Mouse (Mus musculus): Measurements from ENCODE around the gene Ccl28. TPM values are rescaled to one million over a fixed set of nuclear protein-coding genes. Genes with fewer than 3 reads are reported as not detected.
A peak's percentile ranks its signal among the peaks of the same experiment; 100 is the strongest.
"Not testable (repeated sequence)": the region's sequence is repeated elsewhere in the genome, so short reads cannot be mapped to it uniquely, and the experiment has no call there.

Gene Ccl28
- under 1 TPM; 0.75 to 0.86 TPM for total RNA-seq (2021)

GRCm38 (mm10) chr13:119623634-119624033 lies at the start of gene Ccl28:
Ccl28 (plus strand) TSS chr13:119623819.
- no peak for DNase-seq (ENCODE audit: low spot score in 2 of 2)
- intact Hi-C loops (cut with DNase I) = no loop called here

DNA sequence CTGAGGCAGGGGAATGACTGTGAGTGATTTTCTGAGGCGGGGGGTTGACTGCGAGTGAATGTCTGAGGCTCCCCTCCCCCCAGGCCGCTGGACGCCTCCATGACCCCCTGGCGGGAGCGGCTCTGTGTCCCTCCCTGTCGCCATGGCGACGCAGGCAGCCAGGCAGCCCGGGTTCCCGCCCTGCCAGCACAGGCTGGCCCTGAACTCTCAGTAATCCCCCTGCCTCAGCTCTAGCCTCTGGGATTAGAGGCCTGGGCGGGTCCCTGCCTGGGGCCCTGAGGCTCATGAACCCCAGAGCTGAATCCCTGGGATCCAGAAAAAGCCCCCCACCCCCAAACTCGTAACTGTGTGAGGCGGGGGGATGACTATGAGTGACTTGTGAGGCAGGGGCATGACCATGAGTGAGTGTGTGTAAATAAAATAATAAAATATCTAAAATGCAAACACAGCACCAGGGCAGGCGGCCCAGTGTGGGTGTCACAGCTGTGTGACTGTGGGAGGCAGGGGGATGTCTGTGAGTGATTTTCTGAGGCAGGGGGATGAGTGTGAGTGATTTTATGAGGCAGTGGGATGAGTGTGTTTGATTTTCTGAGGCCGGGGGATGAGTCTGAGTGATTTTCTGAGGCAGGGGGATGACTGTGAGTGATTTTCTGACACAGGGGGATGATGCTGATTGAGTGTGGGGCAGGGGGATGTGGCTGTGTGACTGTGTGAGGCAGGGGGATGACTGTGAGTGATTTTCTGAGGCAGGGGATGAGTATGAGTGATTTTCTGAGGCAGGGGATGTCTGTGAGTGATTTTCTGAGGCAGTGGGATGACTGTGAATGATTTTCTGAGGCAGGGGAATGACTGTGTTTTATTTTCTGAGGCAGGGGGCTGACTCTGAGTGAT lies 27.1 kb upstream of the Ccl28 start:
- DNase-seq (ENCODE audit: low spot score in 2 of 2); intact Hi-C loops (cut with DNase I): not testable (repeated sequence)

GRCm38 (mm10) chr13:119598466-119598865 lies 25.2 kb upstream of the Ccl28 start:
- intact Hi-C loops (cut with DNase I); DNase-seq (ENCODE audit: low spot score in 2 of 2): not testable (repeated sequence)

GRCm38 (mm10) chr13:119599066-119599465 lies 24.6 kb upstream of the Ccl28 start:
- peak in 1 of 2 experiments; percentile 17 for DNase-seq (ENCODE audit: low spot score in 2 of 2)

GRCm38 (mm10) chr13:119599498-119599897 lies 24.1 kb upstream of the Ccl28 start:
- DNase-seq (ENCODE audit: low spot score in 2 of 2); intact Hi-C loops (cut with DNase I): not testable (repeated sequence)

More at GRCm38 (mm10) chr13:119599066-119599465, 24.6 kb upstream of the Ccl28 start:
- intact Hi-C loops (cut with DNase I) = not testable (repeated sequence)

DNA sequence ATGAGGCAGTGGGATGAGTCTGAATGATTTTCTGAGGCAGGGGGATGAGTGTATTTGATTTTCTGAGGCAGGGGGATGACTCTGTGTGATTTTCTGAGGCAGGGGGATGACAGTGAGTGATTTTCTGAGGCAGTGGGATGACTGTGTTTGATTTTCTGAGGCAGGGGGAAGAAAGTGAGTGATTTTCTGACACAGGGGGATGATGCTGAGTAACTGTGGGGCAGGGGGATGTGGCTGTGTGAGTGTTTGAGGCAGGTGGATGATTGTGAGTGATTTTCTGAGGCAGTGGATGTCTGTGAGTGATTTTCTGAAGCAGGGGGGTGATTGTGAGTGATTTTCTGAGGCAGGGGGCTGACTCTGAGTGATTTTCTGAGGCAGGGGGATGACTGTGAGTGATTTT lies 23.5 kb upstream of the Ccl28 start:
- intact Hi-C loops (cut with DNase I) = not testable (repeated sequence)
- peak; percentile 23 to 26 for DNase-seq (ENCODE audit: low spot score in 2 of 2)

DNA sequence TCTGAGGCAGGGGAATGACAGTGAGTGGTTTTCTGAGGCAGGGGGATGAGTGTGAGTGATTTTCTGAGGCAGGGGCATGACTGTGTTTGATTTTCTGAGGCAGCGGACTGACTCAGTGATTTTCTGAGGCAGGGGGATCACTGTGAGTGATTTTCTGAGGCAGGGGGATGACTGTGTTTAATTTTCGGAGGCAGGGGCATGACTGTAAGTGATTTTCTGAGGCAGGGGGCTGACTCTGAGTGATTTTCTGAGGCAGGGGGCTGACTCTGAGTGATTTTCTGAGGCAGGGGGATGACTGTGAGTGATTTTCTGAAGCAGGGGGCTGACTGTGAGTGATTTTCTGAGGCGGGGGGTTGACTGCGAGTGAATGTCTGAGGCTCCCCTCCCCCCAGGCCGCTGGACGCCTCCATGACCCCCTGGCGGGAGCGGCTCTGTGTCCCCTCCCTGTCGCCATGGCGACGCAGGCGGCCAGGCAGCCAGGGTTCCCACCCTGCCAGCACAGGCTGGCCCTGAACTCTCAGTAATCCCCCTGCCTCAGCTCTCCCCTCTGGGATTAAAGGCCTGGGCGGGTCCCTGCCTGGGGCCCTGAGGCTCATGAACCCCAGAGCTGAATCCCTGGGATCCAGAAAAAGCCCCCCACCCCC lies 20.8 kb upstream of the Ccl28 start:
- DNase-seq (ENCODE audit: low spot score in 2 of 2) = peak; percentile 12 to 32
- intact Hi-C loops (cut with DNase I) = not testable (repeated sequence)

GRCm38 (mm10) chr13:119603890-119604289 lies 19.7 kb upstream of the Ccl28 start:
- intact Hi-C loops (cut with DNase I); DNase-seq (ENCODE audit: low spot score in 2 of 2): not testable (repeated sequence)

- DNase-seq (ENCODE audit: low spot score in 2 of 2); intact Hi-C loops (cut with DNase I): not testable (repeated sequence)
Observed at GRCm38 (mm10) chr13:119604322-119604721, 19.3 kb upstream of the Ccl28 start.

DNA sequence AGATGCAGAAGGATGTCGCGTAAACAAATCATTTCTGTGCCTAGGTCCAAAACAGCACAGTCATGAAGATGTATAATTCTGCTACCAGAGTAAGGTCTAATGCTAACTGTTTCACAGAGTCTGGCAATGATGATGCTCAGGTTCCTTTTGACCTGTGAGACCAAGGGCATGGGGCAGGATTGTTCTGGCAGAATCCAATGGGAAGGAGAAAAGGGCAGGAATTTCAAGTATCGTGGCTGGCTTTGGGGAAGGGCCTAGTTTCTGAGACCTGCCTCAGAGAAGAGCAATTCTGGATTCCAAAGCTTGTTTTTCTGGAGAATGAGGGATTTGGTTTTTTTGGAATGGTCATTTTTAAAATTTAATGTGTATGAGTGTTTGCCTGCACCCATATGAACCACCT lies 4.8 kb upstream of the Ccl28 start:
- intact Hi-C loops (cut with DNase I) = no loop called here
- DNase-seq (ENCODE audit: low spot score in 2 of 2) = no peak

- intact Hi-C loops (cut with DNase I) = no loop called here
- no peak for DNase-seq (ENCODE audit: low spot score in 2 of 2)
Observed at GRCm38 (mm10) chr13:119619735-119620134, 3.9 kb upstream of the Ccl28 start.

DNA sequence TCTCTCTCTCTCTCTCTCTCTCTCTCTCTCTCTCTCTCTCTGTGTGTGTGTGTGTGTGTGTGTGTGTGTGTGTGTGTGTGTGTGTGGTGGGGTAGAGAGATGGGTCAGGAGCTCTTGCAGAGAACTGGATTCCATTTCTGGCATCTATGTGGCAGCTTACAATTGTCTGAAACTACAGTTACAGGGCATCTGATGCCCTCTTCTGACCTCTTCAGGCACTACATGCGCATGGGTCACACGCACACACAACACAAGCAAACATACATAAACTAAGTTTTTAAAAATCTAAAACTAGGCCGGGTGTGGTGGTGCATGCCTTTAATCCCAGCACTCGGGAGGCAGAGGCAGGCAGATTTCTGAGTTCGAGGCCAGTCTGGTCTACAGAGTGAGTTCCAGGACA lies 2.3 kb downstream of the Ccl28 start:
- DNase-seq (ENCODE audit: low spot score in 2 of 2); intact Hi-C loops (cut with DNase I): not testable (repeated sequence)

GRCm38 (mm10) chr13:119631482-119632155 lies 8.0 kb downstream of the Ccl28 start:
- intact Hi-C loops (cut with DNase I) = no loop called here

GRCm38 (mm10) chr13:119632156-119632548 lies 8.5 kb downstream of the Ccl28 start:
- no peak for DNase-seq (ENCODE audit: low spot score in 2 of 2)
- intact Hi-C loops (cut with DNase I) = no loop called here

More at GRCm38 (mm10) chr13:119631482-119632155, 8.0 kb downstream of the Ccl28 start:
- peak; percentile 83 to 84 for DNase-seq (ENCODE audit: low spot score in 2 of 2)

GRCm38 (mm10) chr13:119635496-119635895 lies 11.9 kb downstream of the Ccl28 start:
- intact Hi-C loops (cut with DNase I) = no loop called here
- no peak for DNase-seq (ENCODE audit: low spot score in 2 of 2)

DNA sequence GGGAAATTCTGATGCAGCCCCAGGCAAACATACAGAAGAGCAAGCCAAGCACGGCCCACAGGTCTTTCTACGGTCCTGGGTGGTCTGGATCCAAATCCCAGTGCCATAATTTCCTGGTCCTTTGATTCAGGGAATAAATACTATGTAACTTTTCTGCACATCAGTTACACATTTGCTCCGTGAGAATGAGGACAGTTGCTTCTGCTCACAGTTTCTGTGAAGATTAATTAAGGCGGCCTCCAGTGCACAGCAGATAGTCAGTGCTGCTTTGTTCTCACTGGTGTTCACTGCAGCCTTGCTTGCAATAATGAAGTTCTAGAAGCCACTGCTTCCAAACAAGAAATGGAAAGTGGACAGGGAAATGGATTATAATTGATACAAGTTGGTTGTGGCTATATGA lies 14.2 kb downstream of the Ccl28 start:
- no peak for DNase-seq (ENCODE audit: low spot score in 2 of 2)
- intact Hi-C loops (cut with DNase I) = no loop called here

- intact Hi-C loops (cut with DNase I) = no loop called here
Observed at GRCm38 (mm10) chr13:119638449-119638848, 14.8 kb downstream of the Ccl28 start.

DNA sequence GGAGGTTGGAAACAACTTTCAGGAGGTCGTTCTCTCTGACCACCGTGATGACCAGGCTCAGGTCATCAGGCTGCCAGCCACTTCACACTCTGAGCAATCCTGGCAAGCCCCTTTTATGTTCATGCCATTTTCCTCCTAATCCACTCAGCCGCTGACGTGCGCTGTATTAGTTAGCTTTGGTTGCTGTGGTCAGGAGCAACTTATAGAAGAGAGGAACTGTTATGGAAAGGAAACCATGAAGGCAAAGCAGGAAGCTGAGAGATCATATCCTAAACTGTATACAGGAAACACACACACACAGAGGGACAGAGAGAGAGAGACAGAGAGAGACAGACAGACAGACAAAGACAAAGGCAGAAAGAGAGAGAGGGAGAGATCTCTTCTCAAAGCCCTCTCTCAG lies 15.7 kb downstream of the Ccl28 start:
- DNase-seq (ENCODE audit: low spot score in 2 of 2) = no peak
- intact Hi-C loops (cut with DNase I) = no loop called here

More at GRCm38 (mm10) chr13:119638449-119638848, 14.8 kb downstream of the Ccl28 start:
- DNase-seq (ENCODE audit: low spot score in 2 of 2) = no peak

DNA sequence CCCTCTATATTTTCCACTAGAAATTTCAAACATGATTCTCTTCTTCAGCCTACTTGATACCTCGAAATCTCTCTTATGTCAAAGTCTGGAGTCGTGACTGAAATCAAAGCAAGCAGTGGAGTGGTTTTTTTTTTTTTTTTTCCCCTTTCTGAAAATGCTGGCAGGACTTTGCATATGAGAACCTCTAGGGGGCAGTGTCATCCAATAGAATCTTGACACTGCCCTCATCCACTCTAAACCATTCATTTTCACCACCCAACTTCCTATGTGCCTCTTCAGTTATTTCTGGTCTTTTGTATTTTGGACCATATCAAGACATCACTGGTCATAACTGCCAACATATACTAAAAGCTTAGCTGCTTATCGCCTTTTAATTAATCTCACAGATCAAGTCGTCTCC lies 16.9 kb downstream of the Ccl28 start:
- intact Hi-C loops (cut with DNase I) = loop anchor here (5.0 kb wide), 2 partner anchors 87 to 152 kb away; partner anchors contain the start of gene Zfp131

DNA sequence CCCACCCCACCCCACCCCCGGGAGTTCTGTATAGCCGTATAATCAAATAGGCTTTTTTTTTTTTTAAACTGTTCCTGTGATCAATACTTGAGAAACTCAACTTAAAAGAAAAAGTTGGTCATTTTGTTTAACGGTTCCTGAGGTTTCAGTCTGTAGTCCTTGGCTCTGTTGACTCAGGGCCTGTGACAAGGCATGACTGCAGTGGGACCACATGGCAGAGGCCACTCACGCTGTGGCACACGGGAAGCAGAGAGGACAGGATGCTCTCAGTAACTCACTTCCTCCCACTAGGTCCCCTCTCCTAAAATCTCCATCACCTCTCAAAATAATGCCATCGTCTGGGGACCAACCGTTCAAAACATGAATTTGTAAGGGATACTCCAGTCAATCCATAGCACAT lies 17.5 kb downstream of the Ccl28 start:
- intact Hi-C loops (cut with DNase I) = loop anchor here (5.0 kb wide), 2 partner anchors 86 to 151 kb away; partner anchors contain the start of gene Zfp131
- no peak for DNase-seq (ENCODE audit: low spot score in 2 of 2)

More for the DNA sequence above, 16.9 kb downstream of the Ccl28 start:
- no peak for DNase-seq (ENCODE audit: low spot score in 2 of 2)

Data from left cerebral cortex, postnatal 36 days (tissue).